Mouse (Mus musculus) lung, adult 2 months (tissue): ENCODE data around the gene Strap. TPM values are rescaled to one million over a fixed set of nuclear protein-coding genes. Genes with fewer than 3 reads are reported as not detected.

Experiments
- DNase-seq: peaks from one replicate; pipeline ENCODE4 v3.0.0; 2022
- H3K4me1 ChIP-seq: fragments of 200-500 bp; 2 replicates; pipeline ENCODE4 v1.6.1; 2011; ENCODE audit warnings: low read length; ENCODE audit not compliant: control insufficient read depth, insufficient read depth
- H3K4me3 ChIP-seq: fragments of 200-500 bp; replicated peaks from 2 replicates; pipeline ENCODE3; 2011; ENCODE audit warnings: low read depth, mild to moderate bottlenecking, control low read depth, low read length; ENCODE audit errors: extremely low read depth
- CTCF ChIP-seq: fragments of 200-500 bp; IDR thresholded peaks from 2 replicates; pipeline ENCODE4 v1.5.1; 2011; ENCODE audit warnings: mild to moderate bottlenecking, low read length, control low read depth; ENCODE audit not compliant: insufficient read depth
- POLR2A ChIP-seq: fragments of 200-500 bp; IDR thresholded peaks from 2 replicates; pipeline ENCODE4 v1.6.1; 2011; ENCODE audit warnings: low read depth, mild to moderate bottlenecking, control low read depth, low read length, borderline replicate concordance; ENCODE audit errors: extremely low read depth
- WGBS: fragments of 180-500 bp; shearing (Covaris S2); methylation state at CpG from one replicate; pipeline ENCODE4 v1.1.7; 2018; 5-methylcytosine and 5-hydroxymethylcytosine counted together
- polyA plus RNA-seq: library from polyadenylated mRNA; depleted of rRNA; stranded (reverse); fragments of >200 nt; gene quantifications from 2 replicates; pipeline ENCODE4 v1.2.3, GENCODE M21; 2012; rRNA removed

The Strap gene
- polyA plus RNA-seq, 1 experiment, result 28.3 TPM

- WGBS, result 43% methylated on average over 9 of the region's 9 CpGs
- H3K4me3 ChIP-seq, result no peak overlapping the region
- no peaks in the 10 kb centered on the region for H3K4me1 ChIP-seq
- DNase-seq, result no peak
- TF ChIP-seq CTCF, result no peak
- no peak for TF ChIP-seq POLR2A
Measured at GRCm38 (mm10) chr6:137799253-137799652, 64.4 kb downstream of the Strap start.

Other genes starting within 250 kb of the Strap start
- 15.9 and 16.0 TPM in 2 replicates for gene Eps8, start 80.2 kb upstream of the Strap start, polyA plus RNA-seq
- gene Dera, start 19.5 kb downstream of the Strap start, polyA plus RNA-seq, result 5.2 and 6.9 TPM in 2 replicates